Mouse (Mus musculus): ENCODE data around the gene Tpgs1. TPM values are rescaled to one million over a fixed set of nuclear protein-coding genes. Genes with fewer than 3 reads are reported as not detected.

Gene Tpgs1
- 80.2 and 108 TPM in 2 replicates for polyA plus RNA-seq (2012; rRNA removed; ENCODE audit: low replicate concordance)

DNA sequence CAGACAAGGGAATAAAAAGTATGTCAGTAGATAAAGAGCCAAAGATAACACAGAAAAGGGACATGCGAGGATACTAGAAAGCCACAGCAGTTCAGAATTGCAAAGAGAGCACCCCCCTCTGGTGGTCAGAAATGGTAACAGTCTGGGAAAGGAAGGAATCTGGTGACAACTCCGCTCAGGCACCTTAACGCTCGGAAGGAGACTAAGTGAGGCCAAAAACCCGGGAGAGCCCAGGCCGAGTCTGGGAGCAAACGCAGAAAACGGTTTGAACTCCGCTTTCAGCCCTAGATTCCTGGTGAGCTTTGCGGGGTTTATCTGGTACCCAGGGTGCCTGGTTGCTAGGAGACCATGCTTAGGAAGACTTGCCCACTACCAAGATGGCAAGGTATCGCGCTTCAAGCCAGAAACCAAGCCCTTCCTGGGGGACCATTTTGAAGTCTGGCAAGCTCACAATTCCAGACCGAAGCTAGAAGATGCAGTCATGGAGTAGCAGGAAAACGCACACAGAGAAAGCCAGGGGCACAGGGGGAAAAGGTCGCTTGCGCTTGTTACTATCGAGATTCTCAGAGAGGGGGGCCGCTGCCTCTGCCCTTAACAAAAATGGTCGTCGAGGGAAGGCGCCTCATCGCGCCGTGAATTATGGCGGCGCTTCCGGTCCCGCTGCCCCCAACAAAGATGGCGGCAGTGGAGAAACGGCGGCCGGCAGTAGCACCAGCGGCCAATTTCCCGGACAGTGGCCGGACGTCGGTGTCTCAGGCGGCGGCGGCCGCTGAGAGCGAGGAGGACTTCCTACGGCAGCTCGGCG is at the start of gene Tpgs1:
Gene Tpgs1, plus strand, starts transcription at position 599 of the 805 bp plus-strand sequence.

GRCm38 (mm10) chr10:79637128-79638110 is 31.8 kb upstream of the Tpgs1 start, which contains the start of gene Shc2:
Gene Shc2, minus strand, starts transcription at chr10:79637918.

GRCm38 (mm10) chr10:79645711-79646110 is 23.5 kb upstream of the Tpgs1 start, which contains the start of gene Odf3l2:
Gene Odf3l2, minus strand, starts transcription at chr10:79645738.

DNA sequence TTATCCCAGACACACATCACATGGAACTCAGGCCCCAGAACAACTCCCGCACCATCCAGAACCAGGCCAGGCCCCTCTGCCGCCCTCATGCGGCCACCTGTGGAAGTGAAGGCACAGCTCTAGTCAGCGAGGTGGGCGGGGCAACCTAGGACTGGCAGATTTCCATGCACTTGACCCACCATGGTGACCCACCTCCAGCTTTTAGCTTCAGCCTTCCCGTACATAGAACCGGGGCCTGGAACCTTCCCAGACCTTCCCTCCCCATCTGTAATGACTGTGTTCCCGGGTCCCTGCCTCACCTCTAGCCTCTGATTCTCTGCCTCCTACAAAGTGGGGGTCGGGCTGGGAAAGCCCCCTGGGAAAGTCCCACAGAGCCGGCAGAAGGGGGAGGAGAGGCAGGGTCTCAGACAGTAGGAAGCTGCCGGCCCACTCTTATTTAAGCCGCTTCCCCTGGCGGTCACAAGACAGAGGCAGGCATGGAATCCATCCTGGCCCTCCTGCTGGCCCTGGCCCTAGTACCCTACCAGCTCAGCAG is 5.0 kb upstream of the Tpgs1 start, which contains the start of gene Madcam1:
Gene Madcam1, plus strand, starts transcription at position 429 of the 535 bp plus-strand sequence.

GRCm38 (mm10) chr10:79681591-79682245 is 12.5 kb downstream of the Tpgs1 start, which contains the start of gene Cdc34:
Gene Cdc34, plus strand, starts transcription at chr10:79682195.

DNA sequence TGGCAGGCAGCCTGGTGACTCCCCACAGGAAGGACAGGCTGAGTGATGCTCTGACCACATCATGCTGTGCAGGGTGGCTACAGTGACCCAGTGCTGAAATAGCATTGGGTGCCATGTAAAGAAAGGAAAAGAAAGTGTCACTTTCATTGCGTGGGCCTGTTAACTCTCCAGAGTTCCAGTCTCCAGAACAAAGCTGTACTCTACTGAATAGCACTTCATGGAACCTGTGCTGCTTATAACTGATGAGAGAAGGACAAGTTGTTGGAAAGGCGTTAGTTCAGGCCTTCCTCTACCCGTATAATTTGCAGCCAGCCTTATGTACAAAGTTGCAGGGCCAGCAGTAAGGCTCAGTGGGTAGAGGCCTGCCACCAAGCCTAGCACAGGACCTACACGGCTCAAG is 19.6 kb downstream of the Tpgs1 start, which contains the start of gene Gzmm:
Gene Gzmm, plus strand, starts transcription at position 301 of the 400 bp plus-strand sequence.

DNA sequence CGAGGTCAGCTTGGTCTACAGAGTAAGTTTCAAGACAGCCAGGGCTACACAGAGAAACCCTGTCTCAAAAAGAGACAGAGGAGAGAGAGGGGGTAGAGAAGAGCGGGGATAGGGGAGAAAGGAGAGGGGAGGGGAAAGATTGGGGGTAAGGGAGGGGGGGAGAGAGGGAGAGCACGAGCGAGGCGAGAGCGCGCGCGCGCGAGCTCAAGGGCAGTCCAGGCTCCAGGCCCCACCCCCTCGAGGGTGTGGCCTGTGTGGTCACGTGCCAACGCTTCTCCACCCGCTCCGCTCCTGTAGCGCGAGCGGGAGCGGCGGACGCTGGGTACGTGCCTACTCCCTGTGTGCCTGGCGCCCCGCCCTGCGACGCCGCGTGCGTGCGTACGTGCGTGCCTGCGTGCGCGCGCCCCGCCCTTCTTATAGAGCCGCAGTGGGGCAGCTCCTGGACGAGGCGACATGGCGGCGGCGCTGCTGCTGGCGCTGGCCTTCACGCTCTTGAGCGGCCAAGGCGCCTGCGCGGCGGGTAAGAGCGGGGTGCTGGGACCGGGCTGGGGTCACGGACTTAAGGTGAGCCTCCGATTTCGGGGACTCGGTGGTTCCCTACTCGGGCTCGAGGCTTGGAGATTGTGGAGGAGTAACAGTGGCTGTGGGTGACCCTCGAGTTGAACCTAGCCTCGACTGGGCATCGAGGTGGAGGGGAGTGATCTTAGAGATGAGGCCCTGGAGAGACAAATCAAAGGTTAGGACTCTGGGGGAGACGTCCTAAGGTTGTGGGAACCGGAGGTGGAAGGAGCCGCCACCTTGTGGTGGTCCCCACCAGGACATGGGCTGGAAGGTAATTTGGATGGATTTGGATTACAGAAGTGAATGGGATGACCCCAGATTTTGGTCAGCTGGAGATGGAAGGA is 35.1 kb downstream of the Tpgs1 start, which contains the start of gene Bsg:
Gene Bsg, plus strand, starts transcription at position 427 of the 905 bp plus-strand sequence.

DNA sequence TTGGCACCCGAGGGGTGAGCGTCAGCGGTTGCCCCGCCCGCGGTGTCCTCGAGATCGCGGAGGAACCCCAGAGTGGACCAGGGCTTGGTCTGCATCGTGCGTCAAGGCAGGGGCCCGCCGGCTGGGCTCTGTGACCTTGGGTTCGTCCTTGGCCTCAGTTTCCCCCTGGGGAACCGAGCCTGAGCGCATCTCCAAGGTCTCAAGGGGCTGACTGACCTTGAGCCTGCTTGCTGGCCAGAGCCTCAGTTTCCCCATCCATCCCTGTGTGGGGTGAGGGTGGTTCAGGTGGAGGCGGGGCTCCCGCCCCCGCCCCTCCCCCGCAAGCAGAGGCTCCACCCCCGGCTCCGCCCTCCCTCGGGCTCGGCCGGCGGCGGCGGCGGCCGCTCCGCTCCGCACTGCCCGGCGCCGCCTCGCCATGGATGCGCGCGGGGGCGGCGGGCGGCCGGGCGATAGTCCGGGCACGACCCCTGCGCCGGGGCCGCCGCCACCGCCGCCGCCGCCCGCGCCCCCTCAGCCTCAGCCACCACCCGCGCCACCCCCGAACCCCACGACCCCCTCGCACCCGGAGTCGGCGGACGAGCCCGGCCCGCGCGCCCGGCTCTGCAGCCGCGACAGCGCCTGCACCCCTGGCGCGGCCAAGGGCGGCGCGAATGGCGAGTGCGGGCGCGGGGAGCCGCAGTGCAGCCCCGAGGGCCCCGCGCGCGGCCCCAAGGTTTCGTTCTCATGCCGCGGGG is 47.3 kb downstream of the Tpgs1 start, which contains the start of gene Hcn2:
Gene Hcn2, plus strand, starts transcription at position 381 of the 734 bp plus-strand sequence.

Other genes starting within 250 kb of the Tpgs1 start
- not detected in 2 replicates for gene Vmn2r83, start 200.6 kb upstream of the Tpgs1 start, polyA plus RNA-seq (2012; rRNA removed; ENCODE audit: low replicate concordance)
- 227 and 464 TPM in 2 replicates for gene Plpp2, start 135.6 kb upstream of the Tpgs1 start, polyA plus RNA-seq (2012; rRNA removed; ENCODE audit: low replicate concordance)
- 87.0 and 107 TPM in 2 replicates for gene Mier2, start 114.2 kb upstream of the Tpgs1 start, polyA plus RNA-seq (2012; rRNA removed; ENCODE audit: low replicate concordance)
- gene Theg, start 82.0 kb upstream of the Tpgs1 start, polyA plus RNA-seq (2012; rRNA removed; ENCODE audit: low replicate concordance) = not detected in 2 replicates
- 0.84 and 1.1 TPM in 2 replicates for gene C2cd4c, start 55.3 kb upstream of the Tpgs1 start, polyA plus RNA-seq (2012; rRNA removed; ENCODE audit: low replicate concordance)
- gene Shc2, start 31.5 kb upstream of the Tpgs1 start, polyA plus RNA-seq (2012; rRNA removed; ENCODE audit: low replicate concordance) = 1.3 and 2.5 TPM in 2 replicates
- not detected in 2 replicates for gene Odf3l2, start 23.6 kb upstream of the Tpgs1 start, polyA plus RNA-seq (2012; rRNA removed; ENCODE audit: low replicate concordance)
- 6.5 and 9.9 TPM in 2 replicates for gene Madcam1, start 4.8 kb upstream of the Tpgs1 start, polyA plus RNA-seq (2012; rRNA removed; ENCODE audit: low replicate concordance)
- gene Cdc34, start 12.8 kb downstream of the Tpgs1 start, polyA plus RNA-seq (2012; rRNA removed; ENCODE audit: low replicate concordance) = 199 and 293 TPM in 2 replicates
- 0.37 TPM in 1 of 2 replicates, not detected in the other for gene Gzmm, start 19.7 kb downstream of the Tpgs1 start, polyA plus RNA-seq (2012; rRNA removed; ENCODE audit: low replicate concordance)
- gene Bsg, start 35.1 kb downstream of the Tpgs1 start, polyA plus RNA-seq (2012; rRNA removed; ENCODE audit: low replicate concordance) = 528 and 1,060 TPM in 2 replicates
- 8.5 and 24.2 TPM in 2 replicates for gene Hcn2, start 47.3 kb downstream of the Tpgs1 start, polyA plus RNA-seq (2012; rRNA removed; ENCODE audit: low replicate concordance)
- gene Polrmt, start 77.2 kb downstream of the Tpgs1 start, polyA plus RNA-seq (2012; rRNA removed; ENCODE audit: low replicate concordance) = 47.7 and 62.9 TPM in 2 replicates
- gene Fgf22, start 85.7 kb downstream of the Tpgs1 start, polyA plus RNA-seq (2012; rRNA removed; ENCODE audit: low replicate concordance) = not detected in 2 replicates
- 161 and 229 TPM in 2 replicates for gene Rnf126, start 97.6 kb downstream of the Tpgs1 start, polyA plus RNA-seq (2012; rRNA removed; ENCODE audit: low replicate concordance)
- 11.5 and 11.9 TPM in 2 replicates for gene Fstl3, start 107.9 kb downstream of the Tpgs1 start, polyA plus RNA-seq (2012; rRNA removed; ENCODE audit: low replicate concordance)
- 0.27 and 0.59 TPM in 2 replicates for gene Prss57, start 121.6 kb downstream of the Tpgs1 start, polyA plus RNA-seq (2012; rRNA removed; ENCODE audit: low replicate concordance)
- 17.2 and 27.7 TPM in 2 replicates for gene Palm, start 124.2 kb downstream of the Tpgs1 start, polyA plus RNA-seq (2012; rRNA removed; ENCODE audit: low replicate concordance)
- gene Misp, start 151.6 kb downstream of the Tpgs1 start, polyA plus RNA-seq (2012; rRNA removed; ENCODE audit: low replicate concordance) = 97.3 and 216 TPM in 2 replicates
- 156 and 209 TPM in 2 replicates for gene Ptbp1, start 185.1 kb downstream of the Tpgs1 start, polyA plus RNA-seq (2012; rRNA removed; ENCODE audit: low replicate concordance)
- 3.8 and 5.3 TPM in 2 replicates for gene Prtn3, start 205.1 kb downstream of the Tpgs1 start, polyA plus RNA-seq (2012; rRNA removed; ENCODE audit: low replicate concordance)
- 6.1 and 11.4 TPM in 2 replicates for gene Plppr3, start 205.3 kb downstream of the Tpgs1 start, polyA plus RNA-seq (2012; rRNA removed; ENCODE audit: low replicate concordance)
- not detected in 2 replicates for gene Elane, start 216.9 kb downstream of the Tpgs1 start, polyA plus RNA-seq (2012; rRNA removed; ENCODE audit: low replicate concordance)
- gene Cfd, start 221.5 kb downstream of the Tpgs1 start, polyA plus RNA-seq (2012; rRNA removed; ENCODE audit: low replicate concordance) = 12.8 and 564 TPM in 2 replicates
- gene Med16, start 239.6 kb downstream of the Tpgs1 start, polyA plus RNA-seq (2012; rRNA removed; ENCODE audit: low replicate concordance) = 44.8 and 49.2 TPM in 2 replicates
- not detected in 2 replicates for gene Gm26602, start 241.5 kb downstream of the Tpgs1 start, polyA plus RNA-seq (2012; rRNA removed; ENCODE audit: low replicate concordance)
- 5.1 and 5.6 TPM in 2 replicates for gene Kiss1r, start 247.6 kb downstream of the Tpgs1 start, polyA plus RNA-seq (2012; rRNA removed; ENCODE audit: low replicate concordance)

Data from duodenum, adult 2 months (tissue).